Mouse (Mus musculus) colon, adult 2 months (tissue): ENCODE data around the gene Ssr1. TPM values are rescaled to one million over a fixed set of nuclear protein-coding genes. Genes with fewer than 3 reads are reported as not detected.

Source experiments
- polyA plus RNA-seq: library from polyadenylated mRNA; depleted of rRNA; stranded (reverse); fragments of >200 nt; gene quantifications from 2 replicates; pipeline ENCODE4 v1.2.3, GENCODE M21; 2012; rRNA removed

Gene Ssr1
- 5.4 and 5.8 TPM in 2 replicates for polyA plus RNA-seq

DNA sequence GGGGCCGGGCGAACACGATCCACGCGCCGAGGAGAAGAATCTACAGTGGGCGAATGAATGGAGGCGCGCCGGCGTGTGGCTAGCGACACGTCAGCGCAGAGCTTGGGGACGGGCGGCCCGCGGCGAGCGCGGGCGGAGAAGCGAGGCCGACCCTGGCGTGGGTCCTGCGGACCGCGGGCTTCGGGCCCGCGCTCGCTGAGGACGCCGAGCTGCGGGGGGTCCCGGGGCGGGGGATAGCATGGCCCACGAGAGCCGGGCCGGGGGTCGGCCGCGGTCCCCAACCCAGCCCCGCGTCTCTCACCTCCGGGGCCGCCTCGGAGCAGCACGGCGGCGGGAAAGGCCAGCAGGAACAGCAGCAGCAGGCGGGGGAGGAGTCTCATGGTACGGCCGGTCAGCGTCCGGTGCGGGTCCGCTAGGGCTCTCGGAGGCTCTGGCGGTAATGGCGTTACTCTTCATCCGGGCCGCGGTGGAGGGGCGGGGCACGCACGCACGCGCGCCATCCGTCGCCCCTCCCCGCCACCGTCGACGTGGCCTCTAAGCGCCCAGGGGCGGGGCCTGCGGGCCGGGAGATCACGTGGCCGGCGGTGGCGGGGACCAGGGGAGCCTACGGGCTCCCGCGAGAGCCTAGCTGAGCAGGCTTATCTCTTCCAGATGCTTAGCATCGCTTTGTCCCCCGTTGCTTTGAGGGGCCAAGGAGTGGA lies at the start of gene Ssr1:
Gene Ssr1 (minus strand): TSS at position 514 of the 701 bp plus-strand sequence.

DNA sequence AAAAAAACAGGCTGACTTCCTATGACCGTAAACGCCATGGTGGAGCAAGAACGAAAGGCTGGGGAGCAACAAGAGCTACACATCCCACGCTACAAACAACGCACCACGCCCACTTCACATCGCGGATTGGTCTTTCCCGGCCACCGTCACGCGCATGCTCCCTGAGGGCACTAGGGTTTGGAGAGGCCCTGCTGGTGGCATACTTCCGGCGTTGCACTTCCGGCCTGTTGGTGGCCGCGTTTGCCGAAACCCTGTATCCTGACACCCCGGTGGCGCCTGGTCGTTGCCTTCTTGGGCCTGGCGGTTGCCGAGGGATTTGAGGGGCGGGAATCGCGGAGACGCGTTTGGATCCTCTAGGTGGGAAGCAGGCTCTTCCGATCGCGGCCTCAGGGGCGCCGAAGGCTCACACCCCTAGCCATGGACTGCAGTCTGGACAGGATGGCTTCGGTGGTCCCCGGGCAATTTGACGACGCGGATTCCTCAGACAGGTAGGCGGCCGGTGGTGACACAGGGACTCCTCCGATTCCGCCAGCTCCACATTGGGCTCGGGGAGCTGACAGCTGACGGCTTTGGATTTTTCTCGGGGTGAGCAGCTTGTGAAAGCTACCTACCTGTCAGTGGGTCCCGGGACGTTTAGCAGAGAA lies 43.1 kb upstream of the Ssr1 start, which contains the start of gene Cage1:
Gene Cage1 (minus strand): TSS at position 26 of the 644 bp plus-strand sequence.

DNA sequence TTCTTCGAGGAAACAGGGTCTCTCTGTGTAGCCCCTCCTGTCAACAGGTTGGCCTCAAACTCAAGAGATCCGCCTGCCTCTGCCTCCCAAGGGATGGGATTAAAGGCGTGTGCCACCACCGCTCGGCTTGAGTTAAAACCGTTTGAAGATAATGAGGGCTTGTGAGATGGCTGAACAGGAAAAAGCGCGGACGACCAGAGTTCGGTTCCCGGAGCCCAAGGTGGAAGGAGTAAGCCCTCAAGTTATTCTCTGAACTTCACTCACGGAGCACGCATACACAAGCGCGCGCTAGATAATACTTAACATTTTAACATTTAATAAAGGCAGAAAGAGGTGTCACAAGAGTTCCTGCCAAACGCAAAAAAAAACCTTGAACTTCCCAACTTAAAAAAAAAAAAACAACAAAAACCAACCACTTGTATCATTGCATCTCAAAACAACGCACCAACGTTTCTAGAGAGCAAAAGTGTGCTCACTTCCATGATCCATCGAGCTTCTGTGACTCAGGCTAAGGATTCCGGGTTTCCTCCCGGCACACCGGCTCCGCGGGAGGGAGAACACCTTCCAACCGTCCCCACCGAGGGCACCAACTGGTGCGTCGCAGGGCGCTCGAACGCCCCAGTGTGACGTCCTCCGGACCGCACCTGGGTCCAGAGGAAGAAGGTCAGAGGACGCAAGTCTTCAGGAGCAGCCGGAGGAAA lies 42.5 kb upstream of the Ssr1 start, which contains the start of gene Riok1:
Gene Riok1 (plus strand): TSS at position 653 of the 701 bp plus-strand sequence.

Other genes starting within 250 kb of the Ssr1 start
- 29.9 and 39.1 TPM in 2 replicates for gene Rreb1, start 215.8 kb downstream of the Ssr1 start, polyA plus RNA-seq
- 9.9 and 14.1 TPM in 2 replicates for gene Riok1, start 42.8 kb upstream of the Ssr1 start, polyA plus RNA-seq
- 0.13 and 0.20 TPM in 2 replicates for gene Cage1, start 42.9 kb upstream of the Ssr1 start, polyA plus RNA-seq
- gene Dsp, start 157.1 kb upstream of the Ssr1 start, polyA plus RNA-seq: 32.5 and 42.9 TPM in 2 replicates
- gene Snrnp48, start 210.7 kb upstream of the Ssr1 start, polyA plus RNA-seq: 23.4 and 36.7 TPM in 2 replicates